Mouse (Mus musculus) liver, postnatal 0 days (tissue): Measurements from ENCODE around the gene Habp2.
A peak's percentile ranks its signal among the peaks of the same experiment; 100 is the strongest.

Source experiments
- CTCF ChIP-seq: sonication (generic); IDR thresholded peaks from 2 replicates; pipeline ENCODE4 v1.5.1; 2016; ENCODE audit warnings: antibody characterized with exemption, low read depth
- EP300 ChIP-seq: IDR thresholded peaks from 2 replicates; pipeline ENCODE4 v1.6.1; 2016; ENCODE audit warnings: antibody characterized with exemption, low read depth, mild to moderate bottlenecking

GRCm38 (mm10) chr19:56263696-56264095 lies 23.2 kb upstream of the Habp2 start:
- TF ChIP-seq CTCF (peak; percentile 24; the same call in 1 of the 2 replicates), EP300 (no peak)
